Mouse (Mus musculus) stomach, embryonic 16.5 days (tissue): ENCODE data around the gene Ly6g6c. TPM values are rescaled to one million over a fixed set of nuclear protein-coding genes. Genes with fewer than 3 reads are reported as not detected.
A peak's percentile ranks its signal among the peaks of the same experiment; 100 is the strongest.

Experiments
- ATAC-seq: fragments of 200-750 bp; cut with Nextera tagmentation; 2 replicates; pipeline ENCODE4 v1.8.0; 2017; ENCODE audit warnings: moderate number of reproducible peaks, moderate TSS enrichment; ENCODE audit not compliant: insufficient read depth, low FRiP score
- H3K27ac ChIP-seq: fragments of 300-500 bp; sonication (generic); 2 replicates; pipeline ENCODE4 v1.5.1; 2014; ENCODE audit warnings: low read length
- H3K27me3 ChIP-seq: fragments of 300-500 bp; sonication (generic); 2 replicates; pipeline ENCODE4 v1.6.1; 2014; ENCODE audit warnings: low read length, control low read depth, mixed read lengths; ENCODE audit not compliant: control insufficient read depth, insufficient read depth
- H3K36me3 ChIP-seq: fragments of 300-500 bp; sonication (generic); 2 replicates; pipeline ENCODE4 v1.6.1; 2014; ENCODE audit warnings: low read length; ENCODE audit not compliant: control insufficient read depth, insufficient read depth
- H3K4me1 ChIP-seq: fragments of 300-500 bp; sonication (generic); 2 replicates; pipeline ENCODE4 v1.6.1; 2014; ENCODE audit warnings: low read length, control low read depth, mixed read lengths; ENCODE audit not compliant: control insufficient read depth, insufficient read depth
- H3K4me2 ChIP-seq: fragments of 300-500 bp; sonication (generic); 2 replicates; pipeline ENCODE4 v1.6.1; 2014; ENCODE audit warnings: low read depth, low read length, mixed read lengths
- H3K4me3 ChIP-seq: fragments of 300-500 bp; sonication (generic); replicated peaks from 2 replicates; pipeline ENCODE4 v1.5.1; 2014; ENCODE audit warnings: mild to moderate bottlenecking, low read length
- H3K9ac ChIP-seq: fragments of 300-500 bp; sonication (generic); 2 replicates; pipeline ENCODE4 v1.6.1; 2014; ENCODE audit warnings: low read length
- H3K9me3 ChIP-seq: fragments of 300-500 bp; sonication (generic); replicated peaks from 2 replicates; pipeline ENCODE4 v1.6.1; 2016; ENCODE audit warnings: low read length, control low read depth; ENCODE audit not compliant: control insufficient read depth
- WGBS: fragments of 180-500 bp; shearing (Covaris S2); extraction: QIAGEN DNeasy Blood & Tissue Kit; methylation state at CpG from one replicate; pipeline ENCODE4 v1.1.7; 2014; 5-methylcytosine and 5-hydroxymethylcytosine counted together
- polyA plus RNA-seq: library from polyadenylated mRNA; unstranded; fragments of >200 nt; fragmentation: Nextera tagmentation; extraction: Ambion mirVana; gene quantifications from 2 replicates; pipeline ENCODE4 v1.2.1, GENCODE M21; 2015

The Ly6g6c gene
- polyA plus RNA-seq, 1 experiment from 2014 or later: 50.6 TPM

GRCm38 (mm10) chr17:35021842-35022477 is 43.2 kb upstream of the Ly6g6c start:
- H3K4me2 ChIP-seq: no peak overlapping the region

GRCm38 (mm10) chr17:35022541-35023060 is 42.6 kb upstream of the Ly6g6c start:
- Histone ChIP-seq H3K9me3 (no peaks in the 10 kb centered on the region), H3K4me3 (no peak overlapping the region), H3K27me3 (no peaks in the 10 kb centered on the region), H3K27ac (no peak overlapping the region), H3K9ac (no peak overlapping the region), H3K36me3 (no peaks in the 10 kb centered on the region), H3K4me1 (peaks cover 33% of the 10 kb centered on the region), H3K4me2 (no peak overlapping the region)
- no peak for ATAC-seq
- WGBS: 93% methylated on average over 8 of the region's 8 CpGs

More at GRCm38 (mm10) chr17:35021842-35022477, 43.2 kb upstream of the Ly6g6c start:
- no peak overlapping the region for H3K4me3 ChIP-seq
- no peaks in the 10 kb centered on the region for H3K36me3 ChIP-seq
- H3K9ac ChIP-seq: 0 out of 2 replicates have a peak overlapping the region, but pooled peaks have one; percentile 1
- no peaks in the 10 kb centered on the region for H3K9me3 ChIP-seq
- WGBS: 38% methylated on average over 6 of the region's 6 CpGs
- no peaks in the 10 kb centered on the region for H3K27me3 ChIP-seq
- H3K27ac ChIP-seq: peak overlapping the region; percentile 49
- H3K4me1 ChIP-seq: peaks cover 27% of the 10 kb centered on the region; the same call in 1 of the 2 replicates
- no peak for ATAC-seq

- WGBS: 85% methylated on average over 5 of the region's 5 CpGs
- no peaks in the 10 kb centered on the region for H3K27me3 ChIP-seq
Measured at GRCm38 (mm10) chr17:35023221-35023620, 42.0 kb upstream of the Ly6g6c start.

GRCm38 (mm10) chr17:35023756-35024155 is 41.4 kb upstream of the Ly6g6c start:
- Histone ChIP-seq H3K4me1 (peaks cover 35% of the 10 kb centered on the region), H3K9ac (peak overlapping the region; percentile 17; the same call in 1 of the 2 replicates), H3K4me3 (no peak overlapping the region), H3K36me3 (no peaks in the 10 kb centered on the region), H3K27me3 (no peaks in the 10 kb centered on the region), H3K9me3 (no peaks in the 10 kb centered on the region), H3K27ac (0 out of 2 replicates have a peak overlapping the region, but pooled peaks have one; percentile 13), H3K4me2 (no peak overlapping the region)
- ATAC-seq: no peak
- 57% methylated on average over 4 of the region's 4 CpGs for WGBS

More at GRCm38 (mm10) chr17:35023221-35023620, 42.0 kb upstream of the Ly6g6c start:
- ATAC-seq: no peak
- Histone ChIP-seq H3K9me3 (no peaks in the 10 kb centered on the region), H3K27ac (no peak overlapping the region), H3K4me1 (peaks cover 35% of the 10 kb centered on the region), H3K4me2 (no peak overlapping the region), H3K9ac (no peak overlapping the region), H3K4me3 (no peak overlapping the region), H3K36me3 (no peaks in the 10 kb centered on the region)

GRCm38 (mm10) chr17:35024261-35024660 is 40.9 kb upstream of the Ly6g6c start:
- H3K9ac ChIP-seq: peak overlapping the region; percentile 4; the same call in 1 of the 2 replicates
- no peak for ATAC-seq
- H3K36me3 ChIP-seq: no peaks in the 10 kb centered on the region

GRCm38 (mm10) chr17:35024691-35025488 is 40.3 kb upstream of the Ly6g6c start:
- Histone ChIP-seq H3K27me3 (no peaks in the 10 kb centered on the region), H3K9ac (0 out of 2 replicates have a peak overlapping the region, but pooled peaks have one; percentile 4), H3K4me2 (no peak overlapping the region), H3K36me3 (no peaks in the 10 kb centered on the region), H3K9me3 (no peaks in the 10 kb centered on the region), H3K4me1 (peaks cover 40% of the 10 kb centered on the region), H3K4me3 (no peak overlapping the region), H3K27ac (no peak overlapping the region)
- WGBS: 61% methylated on average over 10 of the region's 10 CpGs
- ATAC-seq: no peak

More at GRCm38 (mm10) chr17:35024261-35024660, 40.9 kb upstream of the Ly6g6c start:
- H3K4me1 ChIP-seq: peaks cover 35% of the 10 kb centered on the region
- H3K4me3 ChIP-seq: no peak overlapping the region
- H3K27me3 ChIP-seq: no peaks in the 10 kb centered on the region
- H3K27ac ChIP-seq: 0 out of 2 replicates have a peak overlapping the region, but pooled peaks have one; percentile 13
- no peak overlapping the region for H3K4me2 ChIP-seq
- WGBS: 69% methylated on average over 13 of the region's 13 CpGs
- H3K9me3 ChIP-seq: no peaks in the 10 kb centered on the region

- Histone ChIP-seq H3K9me3 (no peaks in the 10 kb centered on the region), H3K36me3 (no peaks in the 10 kb centered on the region), H3K27me3 (no peaks in the 10 kb centered on the region), H3K9ac (peak overlapping the region; percentile 27; the same call in 1 of the 2 replicates), H3K4me2 (peak overlapping the region; percentile 38), H3K4me3 (0 out of 2 replicates have a peak overlapping the region, but pooled peaks have one; percentile 9), H3K27ac (peak overlapping the region; percentile 84), H3K4me1 (peaks cover 38% of the 10 kb centered on the region)
- 73% methylated on average over 5 of the region's 5 CpGs for WGBS
- no peak for ATAC-seq
Measured at GRCm38 (mm10) chr17:35026206-35026605, 39.0 kb upstream of the Ly6g6c start.

- 45% methylated on average over 13 of the region's 13 CpGs for WGBS
- H3K27me3 ChIP-seq: no peaks in the 10 kb centered on the region
- H3K36me3 ChIP-seq: no peaks in the 10 kb centered on the region
- H3K4me1 ChIP-seq: peaks cover 28% of the 10 kb centered on the region
- peak within 1 kb of the TSS; percentile 28 for H3K4me3 ChIP-seq
- no peaks in the 10 kb centered on the region for H3K9me3 ChIP-seq
- peak; percentile 59; the same call in 1 of the 2 replicates for ATAC-seq
- peak within 1 kb of the TSS; percentile 84 for H3K27ac ChIP-seq
- H3K4me2 ChIP-seq: peak within 1 kb of the TSS; percentile 38
- H3K9ac ChIP-seq: peak within 1 kb of the TSS; percentile 56
Measured at GRCm38 (mm10) chr17:35027277-35028068, 37.7 kb upstream of the Ly6g6c start, which contains the start of gene Sapcd1. TSS of gene Sapcd1 (minus strand) at chr17:35028016.
